Mouse (Mus musculus) liver, adult (tissue): ENCODE measurements around the gene Ric1.

ENCODE experiments used
- GATA4 ChIP-seq: IDR thresholded peaks from 2 replicates; pipeline ENCODE4 v1.6.1; 2014; ENCODE audit warnings: mild to moderate bottlenecking, low read length; ENCODE audit not compliant: insufficient replicate concordance

Gene Ric1

GRCm38 (mm10) chr19:29544026-29544425, 21.9 kb downstream of the Ric1 start:
- no peak for TF ChIP-seq GATA4

GRCm38 (mm10) chr19:29550618-29551017, 28.5 kb downstream of the Ric1 start:
- no peak for TF ChIP-seq GATA4

- no peak for TF ChIP-seq GATA4
Measured at GRCm38 (mm10) chr19:29551128-29551527, 29.0 kb downstream of the Ric1 start.

- no peak for TF ChIP-seq GATA4
Measured at GRCm38 (mm10) chr19:29562166-29562565, 40.1 kb downstream of the Ric1 start.

GRCm38 (mm10) chr19:29562603-29563002, 40.5 kb downstream of the Ric1 start:
- no peak for TF ChIP-seq GATA4

- TF ChIP-seq GATA4, result no peak
Measured at GRCm38 (mm10) chr19:29563258-29563779, 41.2 kb downstream of the Ric1 start.

- TF ChIP-seq GATA4, result no peak
Measured at GRCm38 (mm10) chr19:29566512-29566911, 44.4 kb downstream of the Ric1 start.

DNA sequence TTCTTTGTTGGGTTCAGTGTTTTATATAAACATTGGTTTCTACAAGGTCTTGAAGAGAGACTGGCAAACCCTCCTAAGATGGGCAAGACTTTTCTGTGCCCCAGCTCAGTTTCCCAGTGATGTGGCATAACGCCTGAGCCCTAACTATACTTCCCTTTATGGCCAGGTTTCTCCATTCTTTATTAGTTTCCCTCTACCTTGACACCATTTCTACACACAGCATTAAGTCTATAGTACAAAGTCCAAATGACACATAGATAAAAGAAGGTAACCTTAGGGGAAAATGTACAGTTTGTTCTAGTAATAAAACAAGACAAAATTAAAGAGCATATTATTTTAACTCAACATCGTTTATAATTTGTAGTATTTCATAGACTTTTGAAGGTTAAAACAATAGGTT, 60.4 kb downstream of the Ric1 start:
- TF ChIP-seq GATA4, result no peak

DNA sequence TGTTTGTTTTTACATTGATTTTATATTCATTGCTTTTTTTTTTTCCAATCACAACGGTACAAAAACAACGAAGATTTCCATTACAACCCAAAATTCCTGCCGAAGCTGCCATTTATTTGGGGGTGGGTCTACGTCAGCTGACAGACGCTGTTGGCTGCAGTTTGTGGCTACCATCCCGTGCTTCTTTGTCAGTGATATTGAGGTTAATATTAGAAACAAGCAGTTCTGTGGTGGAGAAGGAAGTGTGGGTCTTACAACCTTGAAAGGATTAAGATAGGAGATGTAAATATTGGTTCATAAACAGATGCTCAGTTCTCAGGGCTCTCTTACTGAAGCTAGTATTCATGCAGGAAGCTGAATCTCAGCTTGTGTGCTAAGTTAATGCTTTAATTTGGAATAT, 61.7 kb downstream of the Ric1 start:
- no peak for TF ChIP-seq GATA4

GRCm38 (mm10) chr19:29596276-29596675, 74.2 kb downstream of the Ric1 start:
- no peak for TF ChIP-seq GATA4

- TF ChIP-seq GATA4, result no peak
Measured at GRCm38 (mm10) chr19:29596985-29597384, 74.9 kb downstream of the Ric1 start.

GRCm38 (mm10) chr19:29598981-29599380, 76.9 kb downstream of the Ric1 start:
- no peak for TF ChIP-seq GATA4

DNA sequence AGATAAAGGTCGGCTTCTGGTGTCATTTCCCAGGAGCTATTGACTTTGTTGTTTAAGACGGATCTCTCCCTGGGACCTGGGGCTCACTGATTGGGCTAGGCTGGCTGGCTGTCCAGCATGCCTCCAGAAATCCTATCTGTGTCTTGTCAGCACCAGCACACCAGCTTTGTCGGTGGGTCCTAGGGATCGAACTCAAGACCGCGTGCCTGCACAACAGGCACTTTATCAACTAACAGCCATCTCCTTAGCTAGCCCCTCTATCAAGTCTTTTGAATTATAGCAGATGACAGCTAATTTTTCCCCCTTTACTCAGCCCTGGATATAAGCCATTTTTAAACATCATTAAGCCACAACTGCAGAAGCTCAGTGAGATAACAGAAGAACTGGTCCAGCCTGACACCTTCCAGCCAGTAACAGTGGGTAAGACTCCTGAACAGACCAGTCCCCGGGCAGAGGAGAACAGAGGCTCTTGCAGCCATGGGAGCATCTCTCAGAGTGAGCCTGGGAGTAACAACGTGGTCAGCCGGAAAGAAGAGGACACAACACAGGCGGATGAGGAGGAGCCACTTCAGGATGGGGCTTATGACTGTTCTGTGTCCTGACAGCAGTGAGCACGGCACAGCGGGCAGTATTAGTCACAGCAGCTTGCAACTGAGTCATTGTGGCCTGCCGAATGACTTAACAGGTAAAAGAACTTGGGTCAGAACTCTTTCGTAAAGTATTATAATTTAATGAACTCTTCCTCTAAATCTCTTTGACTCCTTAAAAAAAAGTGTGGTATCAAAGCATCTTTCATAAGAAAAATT, 81.7 kb downstream of the Ric1 start:
- TF ChIP-seq GATA4, result no peak

- no peak for TF ChIP-seq GATA4
Measured at GRCm38 (mm10) chr19:29604653-29605052, 82.6 kb downstream of the Ric1 start.

DNA sequence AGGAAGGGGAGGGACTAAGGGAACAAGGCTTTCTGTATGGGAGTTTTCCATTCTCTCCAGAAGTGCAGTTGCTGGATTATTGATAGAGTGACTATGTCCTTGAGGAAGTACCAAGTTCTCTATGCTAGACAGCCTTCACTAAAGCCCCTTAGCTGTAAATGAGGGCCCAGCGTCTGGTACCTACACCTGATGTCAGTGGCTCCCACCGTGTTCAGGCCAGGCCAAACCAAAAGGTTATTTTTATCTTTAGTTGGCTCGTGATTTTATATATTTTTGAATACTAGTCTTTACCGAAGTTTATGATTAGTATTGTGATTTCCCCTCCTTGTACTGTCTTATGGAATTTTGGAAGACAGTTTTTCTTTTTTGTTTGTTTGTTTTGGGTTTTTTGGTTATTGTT, 85.4 kb downstream of the Ric1 start:
- TF ChIP-seq GATA4, result no peak

- TF ChIP-seq GATA4, result no peak
Measured at GRCm38 (mm10) chr19:29608212-29608611, 86.1 kb downstream of the Ric1 start.

DNA sequence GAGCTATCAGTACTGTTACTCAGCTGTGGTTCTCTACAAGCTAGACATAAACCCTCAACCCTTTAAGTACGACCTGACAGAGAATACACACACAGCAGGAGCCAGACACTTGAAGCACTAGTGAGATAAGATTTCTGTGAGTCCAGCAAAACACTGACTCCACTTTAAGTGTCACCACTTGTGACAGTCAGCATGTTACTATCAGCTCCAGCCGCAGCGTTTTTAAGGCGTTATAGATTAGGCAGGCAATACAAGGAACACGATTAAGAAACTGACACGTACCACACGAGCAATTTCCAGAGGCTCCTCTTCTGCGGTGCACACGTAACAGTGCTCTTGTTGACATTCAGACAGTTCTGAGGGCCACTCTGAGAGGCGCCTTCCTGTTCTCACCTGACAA, 88.8 kb downstream of the Ric1 start:
- no peak for TF ChIP-seq GATA4
